Mouse (Mus musculus): ENCODE results near the gene Krtap2-4. TPM values are rescaled to one million over a fixed set of nuclear protein-coding genes. Genes with fewer than 3 reads are reported as not detected.
"Not testable (repeated sequence)": the region's sequence is repeated elsewhere in the genome, so short reads cannot be mapped to it uniquely, and the experiment has no call there.

Krtap2-4 gene
- total and polyA plus RNA-seq, 2 experiments: not detected

DNA sequence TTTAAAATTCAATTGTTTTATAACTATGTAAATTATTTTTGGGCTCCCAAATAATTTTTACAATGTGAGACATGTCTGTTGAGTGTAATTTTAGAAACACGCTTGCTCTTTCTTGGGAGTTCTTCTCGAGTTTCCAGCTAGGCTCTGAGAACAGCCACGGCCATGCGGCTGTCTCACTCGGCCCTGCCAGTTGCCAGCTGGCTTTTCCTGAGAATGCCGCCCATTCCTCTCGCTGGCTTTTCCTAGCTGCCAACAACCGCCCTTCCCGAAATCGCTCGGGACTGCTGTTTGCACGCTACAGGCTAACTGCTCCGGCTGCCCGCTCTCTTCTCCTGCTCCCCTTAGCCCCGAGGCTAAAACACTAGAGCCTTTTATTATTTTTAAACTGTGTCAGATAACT, 31.8 kb upstream of the Krtap2-4 start:
- H3K4me3 ChIP-seq (ENCODE audit: insufficient read depth, low read depth, low read length): no peak overlapping the region
- H3K4me1 ChIP-seq (ENCODE audit: control insufficient read depth, insufficient read depth, low read length): no peaks in the 10 kb centered on the region
- WGBS: 86% methylated on average over 15 of the region's 15 CpGs
- no peak for DNase-seq (ENCODE audit: extremely low read depth, low read depth, low spot score)
- H3K27me3 ChIP-seq (ENCODE audit: control insufficient read depth, insufficient read depth, low read length): 0 out of 2 replicates have a peak, but pooled peaks cover 4% of the 10 kb centered on the region
- no peaks in the 10 kb centered on the region for H3K79me2 ChIP-seq (ENCODE audit: control insufficient read depth, insufficient read depth, low read length)
- no peak overlapping the region for H3K27ac ChIP-seq (replicated peaks; ENCODE audit: insufficient read depth, low read depth, low read length)
- no peaks in the 10 kb centered on the region for H3K36me3 ChIP-seq (ENCODE audit: control insufficient read depth, insufficient read depth, low read length)
- TF ChIP-seq POLR2A (IDR thresholded peaks at IDR 0.05; ENCODE audit: extremely low read depth, insufficient read depth, low read length) (no peak), CTCF (IDR thresholded peaks at IDR 0.05; ENCODE audit: low read depth, low read length) (no peak)
- H3K9ac ChIP-seq (ENCODE audit: low read depth, low read length): no peak overlapping the region

DNA sequence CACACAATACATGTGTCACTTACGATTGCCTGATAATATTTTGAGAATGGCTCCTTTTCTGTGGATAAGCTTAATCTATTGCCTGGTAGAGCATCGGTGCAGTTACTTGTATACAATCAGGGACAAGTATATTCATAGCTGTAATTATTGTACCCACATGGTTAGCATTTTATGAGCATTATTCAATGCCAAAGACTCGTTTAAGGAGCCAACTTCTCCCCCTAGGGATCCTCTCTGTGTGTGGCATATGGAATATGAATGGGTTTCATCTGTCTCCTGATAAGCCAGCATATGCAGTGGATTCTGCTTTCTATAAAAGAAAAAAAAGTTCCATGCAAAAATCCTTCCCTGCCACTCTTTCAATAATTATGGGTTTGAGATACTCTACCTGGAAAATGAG, 29.7 kb upstream of the Krtap2-4 start:
- H3K4me3 ChIP-seq (ENCODE audit: insufficient read depth, low read depth, low read length): no peak overlapping the region
- TF ChIP-seq CTCF (IDR thresholded peaks at IDR 0.05; ENCODE audit: low read depth, low read length) (no peak), POLR2A (IDR thresholded peaks at IDR 0.05; ENCODE audit: extremely low read depth, insufficient read depth, low read length) (no peak)
- H3K79me2 ChIP-seq (ENCODE audit: control insufficient read depth, insufficient read depth, low read length): no peaks in the 10 kb centered on the region
- no peaks in the 10 kb centered on the region for H3K36me3 ChIP-seq (ENCODE audit: control insufficient read depth, insufficient read depth, low read length)
- no peak overlapping the region for H3K9ac ChIP-seq (ENCODE audit: low read depth, low read length)
- no peak for DNase-seq (ENCODE audit: extremely low read depth, low read depth, low spot score)
- no peak overlapping the region for H3K27ac ChIP-seq (replicated peaks; ENCODE audit: insufficient read depth, low read depth, low read length)
- H3K27me3 ChIP-seq (ENCODE audit: control insufficient read depth, insufficient read depth, low read length): 0 out of 2 replicates have a peak, but pooled peaks cover 4% of the 10 kb centered on the region
- H3K4me1 ChIP-seq (ENCODE audit: control insufficient read depth, insufficient read depth, low read length): no peaks in the 10 kb centered on the region
- 81% methylated on average over 3 of the region's 3 CpGs for WGBS

DNA sequence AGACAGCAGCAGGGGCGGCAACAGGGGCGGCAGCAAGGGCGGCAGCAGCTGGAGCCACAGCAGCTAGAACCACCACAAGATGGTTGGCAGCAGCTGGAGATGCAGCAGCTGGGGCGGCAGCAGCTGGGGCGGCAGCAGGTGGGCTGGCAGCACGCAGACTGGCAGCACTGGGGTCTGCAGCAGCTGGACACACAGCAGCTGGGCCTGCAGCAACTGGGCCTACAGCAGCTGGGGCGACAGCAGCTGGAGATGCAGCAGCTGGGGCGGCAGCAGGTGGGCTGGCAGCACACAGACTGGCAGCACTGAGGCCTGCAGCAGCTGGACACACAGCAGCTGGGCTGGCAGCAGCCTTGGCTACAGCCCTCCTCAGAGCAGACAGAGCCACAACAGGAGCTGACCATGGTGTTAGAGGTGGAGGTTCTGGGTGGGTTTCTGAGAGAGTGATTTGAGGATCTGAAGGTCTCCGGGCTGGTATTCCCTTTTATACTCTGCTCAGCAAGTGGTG, 29.0 kb upstream of the Krtap2-4 start, which contains the start of gene Krtap4-7:
Krtap4-7 (minus strand) TSS at position 455 of the 505 bp plus-strand sequence.
- H3K9ac ChIP-seq (ENCODE audit: low read depth, low read length); H3K36me3 ChIP-seq (ENCODE audit: control insufficient read depth, insufficient read depth, low read length); DNase-seq (ENCODE audit: extremely low read depth, low read depth, low spot score); H3K4me3 ChIP-seq (ENCODE audit: insufficient read depth, low read depth, low read length); H3K4me1 ChIP-seq (ENCODE audit: control insufficient read depth, insufficient read depth, low read length); H3K79me2 ChIP-seq (ENCODE audit: control insufficient read depth, insufficient read depth, low read length); H3K27ac ChIP-seq (replicated peaks; ENCODE audit: insufficient read depth, low read depth, low read length); H3K27me3 ChIP-seq (ENCODE audit: control insufficient read depth, insufficient read depth, low read length): not testable (repeated sequence)
- 77% methylated on average over 9 of the region's 9 CpGs for WGBS

- no peak for TF ChIP-seq CTCF (IDR thresholded peaks at IDR 0.05; ENCODE audit: low read depth, low read length)
- no peak for TF ChIP-seq POLR2A (IDR thresholded peaks at IDR 0.05; ENCODE audit: extremely low read depth, insufficient read depth, low read length)
- no peak overlapping the region for H3K27ac ChIP-seq (replicated peaks; ENCODE audit: insufficient read depth, low read depth, low read length)
- H3K36me3 ChIP-seq (ENCODE audit: control insufficient read depth, insufficient read depth, low read length): no peaks in the 10 kb centered on the region
- H3K79me2 ChIP-seq (ENCODE audit: control insufficient read depth, insufficient read depth, low read length): no peaks in the 10 kb centered on the region
- 24% methylated on average over 1 of the region's 1 CpGs for WGBS
- DNase-seq (ENCODE audit: extremely low read depth, low read depth, low spot score): no peak
- no peak overlapping the region for H3K9ac ChIP-seq (ENCODE audit: low read depth, low read length)
- no peak overlapping the region for H3K4me3 ChIP-seq (ENCODE audit: insufficient read depth, low read depth, low read length)
- 0 out of 2 replicates have a peak, but pooled peaks cover 4% of the 10 kb centered on the region for H3K27me3 ChIP-seq (ENCODE audit: control insufficient read depth, insufficient read depth, low read length)
- no peaks in the 10 kb centered on the region for H3K4me1 ChIP-seq (ENCODE audit: control insufficient read depth, insufficient read depth, low read length)
Measured at GRCm38 (mm10) chr11:99640926-99641325, 26.3 kb upstream of the Krtap2-4 start.

DNA sequence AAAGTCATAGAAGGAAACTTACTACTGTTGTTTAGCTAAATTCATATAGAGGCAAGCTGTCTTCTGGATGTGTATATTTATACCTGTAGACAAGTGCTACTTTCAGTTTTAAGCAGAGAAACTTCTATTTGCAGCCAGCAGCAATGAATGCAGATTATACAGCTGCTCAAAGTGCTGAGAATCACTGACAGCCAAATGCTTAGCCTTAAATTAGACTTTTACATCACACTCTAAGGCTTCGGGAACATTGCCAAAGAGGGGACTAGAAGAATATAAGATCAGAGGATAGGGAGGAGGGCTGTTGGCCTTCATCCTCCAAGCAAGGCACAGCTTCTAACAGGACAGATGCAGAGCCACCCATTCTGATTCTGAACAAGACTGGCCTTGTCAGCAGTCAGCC, 22.4 kb upstream of the Krtap2-4 start:
- DNase-seq (ENCODE audit: extremely low read depth, low read depth, low spot score): no peak
- Histone ChIP-seq H3K36me3 (ENCODE audit: control insufficient read depth, insufficient read depth, low read length) (no peaks in the 10 kb centered on the region), H3K4me3 (ENCODE audit: insufficient read depth, low read depth, low read length) (no peak overlapping the region), H3K9ac (ENCODE audit: low read depth, low read length) (no peak overlapping the region), H3K4me1 (ENCODE audit: control insufficient read depth, insufficient read depth, low read length) (no peaks in the 10 kb centered on the region), H3K27me3 (ENCODE audit: control insufficient read depth, insufficient read depth, low read length) (peaks cover 3% of the 10 kb centered on the region), H3K79me2 (ENCODE audit: control insufficient read depth, insufficient read depth, low read length) (no peaks in the 10 kb centered on the region), H3K27ac (replicated peaks; ENCODE audit: insufficient read depth, low read depth, low read length) (no peak overlapping the region)
- TF ChIP-seq POLR2A (IDR thresholded peaks at IDR 0.05; ENCODE audit: extremely low read depth, insufficient read depth, low read length): no peak
- TF ChIP-seq CTCF (IDR thresholded peaks at IDR 0.05; ENCODE audit: low read depth, low read length): no peak
- WGBS: 80% methylated on average over 1 of the region's 1 CpGs

GRCm38 (mm10) chr11:99634653-99635134, 20.0 kb upstream of the Krtap2-4 start, which contains the start of gene Krtap4-2:
Gene Krtap4-2 (minus strand): TSS chr11:99635084.
- Histone ChIP-seq H3K4me1 (ENCODE audit: control insufficient read depth, insufficient read depth, low read length) (no peaks in the 10 kb centered on the region), H3K9ac (ENCODE audit: low read depth, low read length) (no peak within 1 kb of the TSS), H3K79me2 (ENCODE audit: control insufficient read depth, insufficient read depth, low read length) (no peaks in the 10 kb centered on the region), H3K36me3 (ENCODE audit: control insufficient read depth, insufficient read depth, low read length) (no peaks in the 10 kb centered on the region), H3K4me3 (ENCODE audit: insufficient read depth, low read depth, low read length) (no peak within 1 kb of the TSS), H3K27ac (replicated peaks; ENCODE audit: insufficient read depth, low read depth, low read length) (no peak within 1 kb of the TSS), H3K27me3 (ENCODE audit: control insufficient read depth, insufficient read depth, low read length) (peaks cover 6% of the 10 kb centered on the region)
- TF ChIP-seq POLR2A (IDR thresholded peaks at IDR 0.05; ENCODE audit: extremely low read depth, insufficient read depth, low read length) (no peak), CTCF (IDR thresholded peaks at IDR 0.05; ENCODE audit: low read depth, low read length) (no peak)
- DNase-seq (ENCODE audit: extremely low read depth, low read depth, low spot score): no peak
- 59% methylated on average over 8 of the region's 8 CpGs for WGBS

Data from liver, adult 2 months (tissue).